Mouse (Mus musculus) hindlimb bud, embryonic 11.5 days (tissue): ENCODE data around the gene Cisd2.

Experiments
- DNase-seq: peaks from one replicate; pipeline ENCODE4 v3.0.0-alpha.2; 2012; ENCODE audit warnings: low read depth, low spot score; ENCODE audit errors: extremely low spot score

Gene Cisd2

DNA sequence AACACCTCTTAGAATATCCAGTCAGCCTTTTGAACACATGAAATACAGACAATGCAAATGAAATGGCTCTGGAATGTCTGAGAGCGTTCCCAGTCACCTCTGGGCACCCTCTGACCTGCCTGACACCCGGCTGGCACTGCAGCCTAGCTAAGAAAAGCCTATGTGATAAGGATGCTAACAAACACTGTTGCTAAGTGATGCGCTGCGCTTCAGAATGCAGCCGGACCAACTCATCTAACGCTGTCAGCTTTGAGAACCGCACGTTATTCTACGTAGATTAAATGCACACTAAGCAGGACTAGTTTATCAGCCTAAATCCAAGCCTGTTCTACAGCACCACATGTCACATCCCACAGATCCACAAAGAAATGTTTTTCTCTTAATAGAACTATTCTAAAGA lies 11.9 kb downstream of the Cisd2 start:
- no peak for DNase-seq

DNA sequence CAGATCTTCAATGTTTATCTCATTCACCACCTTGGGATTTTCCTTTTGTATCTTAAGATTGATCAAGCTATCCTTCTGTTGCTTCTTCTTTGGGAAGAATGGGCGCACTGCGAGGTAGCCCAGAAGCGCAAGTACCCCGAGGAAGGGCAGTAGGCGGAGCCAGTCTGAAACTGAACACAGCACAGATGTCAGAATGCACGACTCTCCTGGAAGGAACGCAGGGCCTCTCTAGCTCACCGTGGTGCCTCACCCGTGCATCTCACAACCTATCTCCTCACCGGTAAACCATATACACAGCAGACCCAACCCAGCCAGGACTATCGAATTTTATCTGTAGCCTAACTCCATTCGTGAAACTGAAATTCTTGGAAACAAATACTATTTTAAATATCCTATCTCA lies 12.7 kb downstream of the Cisd2 start:
- DNase-seq = no peak

DNA sequence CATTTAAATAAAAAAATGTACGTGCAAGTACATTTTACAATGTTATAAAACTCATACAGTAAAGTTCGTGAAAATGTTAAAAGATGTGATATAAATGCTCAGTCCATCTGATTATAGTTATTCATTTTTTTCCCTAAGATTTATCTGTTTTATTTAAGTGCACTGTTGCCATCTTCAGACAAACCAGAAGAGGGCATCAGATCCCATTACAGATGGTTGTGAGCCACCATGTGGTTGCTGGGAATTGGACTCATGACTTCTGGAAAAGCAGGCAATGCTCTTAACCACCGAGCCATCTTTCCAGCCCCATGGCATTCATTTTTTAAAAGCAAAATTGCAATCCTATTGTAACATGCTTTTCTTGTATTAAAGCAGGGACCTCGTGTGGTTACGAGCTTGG lies 14.5 kb downstream of the Cisd2 start:
- no peak for DNase-seq

DNA sequence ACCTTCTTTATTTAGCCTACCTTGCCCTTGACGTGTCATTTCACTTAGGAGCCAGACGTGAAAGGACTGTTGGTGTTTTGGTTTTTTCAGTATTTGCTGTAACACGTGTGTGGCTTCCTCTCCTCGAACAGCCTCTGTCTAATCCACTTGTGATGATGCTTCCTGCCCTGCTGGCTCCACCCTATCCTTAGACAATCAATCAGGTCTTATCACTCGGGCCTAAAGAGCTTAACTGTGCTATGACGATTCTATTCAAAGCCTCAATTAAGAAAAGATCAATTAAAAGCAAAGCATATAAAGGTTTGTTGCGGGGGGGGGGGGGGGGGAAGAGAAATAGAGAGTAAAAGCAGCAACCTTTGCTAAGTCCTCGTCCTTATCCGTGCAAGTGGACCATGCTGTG lies 16.4 kb downstream of the Cisd2 start:
- no peak for DNase-seq

DNA sequence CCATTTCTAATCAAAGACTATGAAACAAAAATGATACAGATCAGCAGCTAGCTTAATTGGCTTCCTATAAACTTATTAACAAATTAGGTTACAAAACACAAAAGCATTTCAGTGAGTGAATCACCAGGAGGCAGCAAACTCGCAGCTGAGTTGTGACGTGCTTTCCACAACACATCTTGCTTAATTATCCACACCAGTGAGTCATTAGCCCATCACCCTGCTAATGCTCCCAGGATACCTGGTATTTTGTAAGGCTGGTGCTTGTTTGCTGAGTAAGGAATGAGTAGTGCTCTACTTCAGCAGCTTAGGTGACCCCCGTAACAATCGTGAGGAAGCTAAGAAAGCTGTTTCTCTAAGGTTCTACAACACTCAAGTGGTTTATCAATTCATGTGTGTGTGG lies 19.1 kb downstream of the Cisd2 start:
- DNase-seq = no peak

DNA sequence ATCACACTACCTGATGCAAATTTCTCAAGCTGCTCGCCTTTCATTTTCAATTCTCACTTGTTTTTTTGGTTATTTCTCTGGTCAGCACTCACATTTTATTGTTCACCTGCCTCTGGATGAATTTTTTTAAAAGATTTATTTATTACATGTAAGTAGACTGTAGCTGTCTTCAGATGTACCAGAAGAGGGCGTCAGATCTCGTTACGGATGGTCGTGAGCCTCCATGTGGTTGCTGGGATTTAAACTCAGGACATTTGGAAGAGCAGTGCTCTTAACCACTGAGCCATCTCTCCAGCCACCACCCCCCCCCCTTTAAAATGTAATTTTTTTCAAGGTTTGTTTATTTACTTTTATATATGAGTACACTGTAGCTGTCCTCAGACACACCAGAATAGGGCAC lies 19.9 kb downstream of the Cisd2 start:
- DNase-seq = no peak

DNA sequence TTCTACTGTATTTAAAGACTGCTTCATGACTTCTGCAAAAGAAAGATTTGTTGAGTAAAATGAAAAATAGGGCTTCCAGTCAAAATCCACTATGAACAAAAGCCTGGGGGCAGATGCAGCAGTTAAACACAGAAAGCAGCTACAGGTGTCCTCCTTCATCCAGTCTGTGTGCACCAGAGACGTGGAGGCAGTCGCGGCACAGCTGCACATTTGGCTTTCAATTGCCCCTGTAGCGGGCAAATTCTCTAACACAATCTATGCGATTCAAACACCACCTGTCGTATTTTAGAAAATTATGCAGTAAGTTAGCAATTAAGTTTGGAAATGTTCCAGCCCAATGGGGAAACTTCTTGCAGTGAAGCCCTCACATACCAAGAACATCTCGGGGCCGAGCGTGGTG lies 20.5 kb downstream of the Cisd2 start:
- no peak for DNase-seq

DNA sequence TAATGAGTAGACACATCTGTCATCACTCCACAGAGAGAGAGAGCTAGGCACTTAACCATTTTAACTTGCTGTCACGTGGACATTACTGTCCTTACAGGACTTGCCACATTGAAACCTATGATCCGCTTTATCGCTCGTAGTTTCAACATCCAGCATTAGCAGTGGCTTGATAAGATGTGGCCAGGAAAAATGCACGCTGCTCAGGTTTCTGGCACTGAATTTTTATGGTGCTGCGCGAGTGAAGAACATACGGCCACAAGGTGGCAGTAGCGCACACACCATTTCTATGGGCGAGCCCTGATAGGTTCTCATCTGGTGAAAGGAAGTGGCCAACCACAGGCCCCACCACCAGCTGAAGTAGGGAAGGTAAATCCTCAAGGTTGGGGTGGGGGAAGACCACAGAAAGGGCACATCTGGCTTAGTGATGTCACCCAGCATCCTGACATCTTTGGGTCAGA lies 21.5 kb downstream of the Cisd2 start:
- peak; percentile 72 for DNase-seq

DNA sequence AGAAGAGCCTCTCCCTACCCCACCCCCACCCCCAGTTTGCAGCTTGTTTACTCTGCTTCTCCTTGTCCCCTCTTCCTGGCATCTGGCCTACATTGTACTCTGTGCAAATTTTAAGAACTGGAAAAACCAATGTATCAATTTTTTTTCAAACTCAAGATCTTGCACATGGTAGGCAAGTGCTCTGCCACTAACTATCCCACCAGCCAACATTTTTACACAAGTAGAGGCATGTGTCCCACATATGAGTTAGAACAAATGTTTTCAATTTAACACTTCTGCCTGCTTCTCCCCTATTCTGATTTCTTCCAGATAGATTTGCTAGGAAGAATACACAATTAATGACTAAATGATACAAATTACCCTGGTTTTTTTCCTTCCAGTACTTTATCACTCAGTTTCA lies 26.6 kb downstream of the Cisd2 start:
- no peak for DNase-seq

DNA sequence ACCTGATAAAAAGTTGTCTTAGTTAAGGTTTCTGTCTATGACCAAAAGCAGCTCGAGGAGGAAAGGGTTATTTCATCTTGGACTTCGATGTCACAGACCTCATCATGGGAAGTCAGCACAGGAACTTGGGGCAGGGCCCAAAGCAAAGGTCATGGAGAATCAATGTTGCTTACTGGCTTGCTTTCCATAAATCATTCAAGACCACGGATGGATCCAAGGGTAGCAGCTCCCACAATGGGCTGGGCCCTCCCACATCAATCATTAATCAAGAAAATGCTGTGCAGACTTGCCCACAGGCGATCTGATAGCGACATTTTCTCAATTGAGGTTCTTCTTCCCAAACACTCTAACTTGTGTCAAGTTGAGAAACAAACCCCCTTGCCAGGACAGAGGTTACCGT lies 27.6 kb downstream of the Cisd2 start:
- DNase-seq = no peak

DNA sequence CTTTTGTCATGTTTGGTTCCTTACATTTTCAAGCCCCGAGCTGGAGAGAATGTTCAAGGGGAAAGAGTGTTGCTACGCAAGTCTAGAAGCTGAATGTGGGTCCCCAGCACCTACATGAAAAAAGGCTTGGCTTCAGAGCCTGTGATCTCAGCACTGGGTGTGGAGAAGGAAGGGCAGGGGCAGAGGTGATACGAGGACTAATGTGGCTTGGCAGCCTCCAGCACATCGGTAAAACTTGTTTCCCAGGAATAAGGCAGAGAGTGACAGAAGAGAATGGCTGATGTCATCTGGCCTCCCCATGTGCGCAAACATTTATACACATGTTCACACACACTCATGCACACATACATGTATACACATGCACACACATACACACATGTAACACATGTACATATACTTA lies 28.6 kb downstream of the Cisd2 start:
- no peak for DNase-seq

DNA sequence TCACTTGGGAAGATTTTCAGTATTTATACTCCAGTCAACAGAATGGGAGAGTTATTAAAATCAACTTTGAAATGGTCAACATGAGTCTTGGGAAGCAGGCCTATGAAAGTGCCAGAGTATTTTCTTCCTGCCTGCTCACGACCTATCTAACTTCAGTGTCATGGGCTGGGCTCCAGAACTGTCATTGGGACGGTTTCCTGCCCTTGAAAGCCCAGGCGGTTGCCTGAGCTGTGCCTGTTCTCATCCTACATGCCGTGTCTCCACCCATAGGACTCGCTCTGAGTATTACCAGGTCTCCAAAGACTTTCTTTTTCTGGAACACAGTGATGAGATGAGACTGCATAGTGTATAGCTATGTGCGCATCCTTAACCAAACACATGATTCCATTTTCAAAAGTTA lies 30.5 kb downstream of the Cisd2 start:
- DNase-seq = no peak

DNA sequence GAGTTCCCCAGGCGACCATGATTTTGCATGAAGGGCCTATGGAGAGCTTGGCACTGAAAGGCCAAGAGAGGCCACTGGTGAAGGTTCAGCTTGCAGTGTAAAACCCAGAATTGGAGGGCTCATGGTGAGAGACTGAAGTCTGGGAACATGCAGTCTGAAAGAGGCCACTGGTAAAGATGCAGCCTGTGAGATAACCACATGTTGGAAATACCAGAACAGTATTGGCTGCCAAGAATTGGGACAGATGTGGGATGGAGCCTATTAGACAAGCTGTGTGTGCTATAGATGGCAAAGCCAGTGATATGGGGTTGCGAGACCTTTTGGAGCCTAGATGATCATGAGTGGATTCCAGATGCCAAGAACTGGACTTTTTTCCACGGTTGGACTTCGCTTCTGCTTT lies 43.9 kb downstream of the Cisd2 start:
- no peak for DNase-seq

DNA sequence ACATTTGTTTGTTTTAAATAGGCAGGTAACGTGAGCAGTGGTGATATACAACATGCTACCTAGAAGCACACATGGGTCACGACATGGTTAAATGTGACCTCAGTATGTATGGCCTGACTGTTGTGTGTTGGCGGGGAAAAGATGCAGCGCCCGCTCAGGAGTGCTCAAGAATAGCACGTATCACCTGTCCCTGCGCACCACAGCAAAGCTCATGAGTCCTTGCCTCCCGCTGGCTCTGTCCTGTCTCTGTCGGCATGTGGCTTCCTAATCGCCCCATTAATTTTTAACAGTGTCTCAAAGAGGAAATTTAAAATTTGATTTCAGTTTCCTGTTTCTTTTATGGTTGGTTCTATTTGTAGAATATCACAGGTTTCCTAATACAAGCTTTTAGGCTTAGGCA lies 46.3 kb downstream of the Cisd2 start:
- no peak for DNase-seq

DNA sequence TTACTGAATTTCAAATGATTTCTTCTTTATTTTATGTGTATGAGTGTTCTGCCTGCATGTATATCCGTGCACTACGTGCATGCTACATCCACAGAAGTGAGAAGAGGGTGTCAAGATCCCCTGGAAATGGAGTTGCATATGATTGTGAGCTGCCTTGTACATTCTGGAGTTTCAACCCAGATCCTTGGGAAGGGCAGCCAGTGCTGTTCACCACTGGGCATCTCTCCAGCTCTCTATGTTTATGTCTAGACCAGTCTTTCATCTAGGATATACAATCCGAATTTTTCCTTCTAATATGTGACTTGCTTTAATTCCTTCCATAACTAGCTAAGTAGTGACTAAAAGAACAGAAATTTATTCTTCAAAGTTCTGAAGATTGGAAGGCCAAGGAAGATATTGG lies 47.9 kb downstream of the Cisd2 start:
- no peak for DNase-seq

DNA sequence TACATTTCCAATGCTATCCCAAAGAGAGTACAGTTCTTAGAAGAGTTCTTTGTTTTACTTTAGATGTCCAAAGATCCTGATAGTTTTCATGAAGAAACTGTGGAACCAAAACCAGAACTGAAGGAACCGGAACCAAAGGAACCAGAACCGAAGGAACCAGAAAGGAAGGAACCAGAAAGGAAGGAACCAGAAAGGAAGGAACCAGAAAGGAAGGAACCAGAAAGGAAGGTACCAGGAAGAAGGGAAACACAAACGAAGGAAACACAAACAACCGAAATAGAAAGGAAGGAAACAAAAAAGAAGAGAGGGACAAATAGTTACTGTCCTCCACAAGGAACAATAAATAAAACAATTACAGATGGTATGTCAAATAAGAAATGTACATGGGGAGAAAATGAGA lies 66.3 kb downstream of the Cisd2 start:
- DNase-seq = no peak
